Mouse (Mus musculus): ENCODE results near the gene Prelp.

- TF ChIP-seq CTCF (IDR thresholded peaks at IDR 0.05; ENCODE audit: borderline replicate concordance, insufficient read depth, low read depth, low read length) (no peak), POLR2A (IDR thresholded peaks at IDR 0.05; ENCODE audit: borderline replicate concordance, insufficient read depth, low read length) (no peak)
Observed at GRCm38 (mm10) chr1:133959521-133959920, 38.3 kb upstream of the Prelp start.
